Mouse (Mus musculus) forebrain, embryonic 16.5 days (tissue): Measurements from ENCODE around the gene Ciapin1. TPM values are rescaled to one million over a fixed set of nuclear protein-coding genes. Genes with fewer than 3 reads are reported as not detected.
A peak's percentile ranks its signal among the peaks of the same experiment; 100 is the strongest.

Experiments used
- ATAC-seq: fragments of 200-750 bp; cut with Nextera tagmentation; 2 replicates; pipeline ENCODE4 v1.8.0; 2017; ENCODE audit warnings: mild to moderate bottlenecking, moderate library complexity
- H3K27ac ChIP-seq: fragments of 300-500 bp; sonication (generic); 2 replicates; pipeline ENCODE4 v1.5.1; 2014; ENCODE audit warnings: low read length, control low read depth
- H3K27me3 ChIP-seq: fragments of 300-500 bp; sonication (generic); replicated peaks from 2 replicates; pipeline ENCODE4 v1.6.1; 2014; ENCODE audit warnings: low read length; ENCODE audit not compliant: control insufficient read depth, insufficient read depth
- H3K36me3 ChIP-seq: fragments of 300-500 bp; sonication (generic); 2 replicates; pipeline ENCODE4 v1.6.1; 2014; ENCODE audit not compliant: control insufficient read depth, insufficient read depth
- H3K4me1 ChIP-seq: fragments of 300-500 bp; sonication (generic); replicated peaks from 2 replicates; pipeline ENCODE4 v1.6.1; 2014; ENCODE audit warnings: low read length; ENCODE audit not compliant: control insufficient read depth, insufficient read depth
- H3K4me2 ChIP-seq: fragments of 300-500 bp; sonication (generic); 2 replicates; pipeline ENCODE4 v1.6.1; 2014; ENCODE audit warnings: mild to moderate bottlenecking, low read length, control low read depth
- H3K4me3 ChIP-seq: fragments of 300-500 bp; sonication (generic); replicated peaks from 2 replicates; pipeline ENCODE4 v1.5.1; 2014; ENCODE audit warnings: mild to moderate bottlenecking, low read length, control low read depth
- H3K9ac ChIP-seq: fragments of 300-500 bp; sonication (generic); replicated peaks from 2 replicates; pipeline ENCODE4 v1.6.1; 2014; ENCODE audit warnings: low read depth, low read length, control low read depth
- H3K9me3 ChIP-seq: fragments of 300-500 bp; sonication (generic); 2 replicates; pipeline ENCODE4 v1.6.1; 2016; ENCODE audit warnings: low read length; ENCODE audit not compliant: control insufficient read depth
- whole genome bisulfite sequencing: fragments of 180-500 bp; shearing (Covaris S2); extraction: QIAGEN DNeasy Blood & Tissue Kit; methylation state at CpG from one replicate; pipeline ENCODE4 v1.1.7; 2014; 5-methylcytosine and 5-hydroxymethylcytosine counted together
- polyA plus RNA-seq: library from polyadenylated mRNA; unstranded; fragments of >200 nt; fragmentation: Nextera tagmentation; extraction: Ambion mirVana; gene quantifications from 2 replicates; pipeline ENCODE4 v1.2.1, GENCODE M21; 2015

Gene Ciapin1
- 119 and 148 TPM in 2 replicates for polyA plus RNA-seq

GRCm38 (mm10) chr8:94837662-94838574 is at the start of gene Ciapin1, which contains the start of gene Coq9:
Gene Ciapin1 (minus strand): TSS chr8:94838358.
Gene Coq9 (plus strand): TSS chr8:94838321.
- WGBS, result under 1% methylated on average over 77 of the region's 82 CpGs
- peak within 1 kb of the TSS; percentile 93 for H3K27ac ChIP-seq
- peak within 1 kb of the TSS; percentile 86 for H3K4me2 ChIP-seq

DNA sequence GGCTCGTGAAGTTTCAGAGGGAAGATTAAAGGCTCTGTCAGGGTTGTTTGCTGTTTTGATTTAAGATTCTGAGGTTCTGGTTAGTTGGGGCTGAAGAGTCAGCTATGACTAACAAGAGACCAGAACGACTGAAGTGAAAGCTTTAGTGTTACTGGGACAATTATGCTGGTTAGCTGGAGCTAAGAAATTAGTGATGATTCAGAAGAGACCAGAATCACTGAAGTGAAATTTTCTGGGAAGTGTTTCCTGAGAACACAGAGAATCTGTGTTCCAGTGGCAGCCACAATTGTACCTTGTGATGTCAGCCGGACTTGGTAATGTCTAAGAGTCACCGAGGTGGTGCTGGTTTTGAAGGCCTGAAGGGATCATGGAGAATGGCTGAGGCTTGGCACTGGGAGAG is 42.6 kb upstream of the Ciapin1 start:
- Histone ChIP-seq H3K27ac (no peak overlapping the region), H3K9ac (no peak overlapping the region), H3K27me3 (no peaks in the 10 kb centered on the region), H3K36me3 (no peaks in the 10 kb centered on the region), H3K4me2 (no peak overlapping the region), H3K9me3 (no peaks in the 10 kb centered on the region), H3K4me1 (peaks cover 5% of the 10 kb centered on the region), H3K4me3 (no peak overlapping the region)
- no peak for ATAC-seq
- WGBS, result 74% methylated on average over 4 of the region's 4 CpGs

More at GRCm38 (mm10) chr8:94837662-94838574, at the start of gene Ciapin1, which contains the start of gene Coq9:
- peak; percentile 99 for ATAC-seq
- Histone ChIP-seq H3K9me3 (no peaks in the 10 kb centered on the region), H3K36me3 (no peaks in the 10 kb centered on the region), H3K27me3 (no peaks in the 10 kb centered on the region), H3K9ac (peak within 1 kb of the TSS; percentile 97), H3K4me1 (peaks cover 16% of the 10 kb centered on the region), H3K4me3 (peak within 1 kb of the TSS; percentile 87)

DNA sequence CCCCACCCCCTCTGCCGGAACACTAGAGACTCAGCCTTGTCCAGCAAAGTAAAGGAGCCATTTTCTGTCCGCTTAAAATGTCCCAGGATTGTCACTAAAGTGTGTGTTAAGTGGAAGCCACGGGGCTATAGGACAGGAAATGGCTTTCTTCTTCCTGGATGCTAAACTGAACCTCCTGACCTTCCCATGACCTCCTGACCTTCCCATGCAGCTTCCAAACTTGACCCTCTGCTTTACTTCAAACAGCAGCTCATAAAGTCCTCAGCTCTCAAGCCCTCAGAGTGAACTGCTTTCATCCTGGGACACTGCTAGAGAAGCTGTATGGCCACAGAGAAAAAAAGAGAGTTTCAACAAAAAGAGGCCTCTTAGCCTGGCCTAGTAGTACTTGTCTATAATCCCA is 38.7 kb upstream of the Ciapin1 start:
- Histone ChIP-seq H3K9ac (no peak overlapping the region), H3K27ac (no peak overlapping the region), H3K4me2 (no peak overlapping the region), H3K4me3 (no peak overlapping the region), H3K4me1 (peaks cover 29% of the 10 kb centered on the region), H3K27me3 (no peaks in the 10 kb centered on the region), H3K36me3 (no peaks in the 10 kb centered on the region), H3K9me3 (no peaks in the 10 kb centered on the region)
- ATAC-seq, result no peak
- WGBS, result 57% methylated on average over 3 of the region's 3 CpGs

DNA sequence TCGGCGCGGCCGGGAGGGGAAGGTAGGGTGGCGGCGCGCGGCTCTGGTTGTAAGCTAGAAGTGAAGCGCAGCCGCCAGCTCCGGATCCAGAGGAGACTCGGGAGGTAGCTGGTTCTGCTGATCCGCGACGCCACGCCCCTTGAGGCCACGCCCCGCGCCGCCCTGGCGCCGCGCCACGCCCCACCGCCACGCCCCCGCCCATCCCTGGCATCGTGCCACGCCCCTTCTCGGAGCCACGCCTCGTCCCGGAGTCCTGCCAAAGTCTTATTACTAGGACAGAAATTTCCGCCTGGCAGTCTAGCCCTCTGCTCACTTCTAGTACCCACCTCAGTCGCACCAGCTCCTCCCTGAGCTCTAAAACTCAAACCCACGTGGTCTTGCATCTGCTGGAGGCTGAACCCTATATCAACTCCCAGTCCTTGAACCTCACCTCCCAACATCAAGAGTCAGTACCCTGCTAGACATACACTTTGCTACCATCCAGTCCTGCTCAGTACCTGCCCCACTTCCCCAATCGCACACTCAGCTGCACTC is 38.1 kb upstream of the Ciapin1 start, which contains the start of gene Dok4:
TSS of gene Dok4 (minus strand) at position 134 of the 534 bp plus-strand sequence.
- under 1% methylated on average over 35 of the region's 37 CpGs for WGBS
- peaks cover 34% of the 10 kb centered on the region for H3K4me1 ChIP-seq

DNA sequence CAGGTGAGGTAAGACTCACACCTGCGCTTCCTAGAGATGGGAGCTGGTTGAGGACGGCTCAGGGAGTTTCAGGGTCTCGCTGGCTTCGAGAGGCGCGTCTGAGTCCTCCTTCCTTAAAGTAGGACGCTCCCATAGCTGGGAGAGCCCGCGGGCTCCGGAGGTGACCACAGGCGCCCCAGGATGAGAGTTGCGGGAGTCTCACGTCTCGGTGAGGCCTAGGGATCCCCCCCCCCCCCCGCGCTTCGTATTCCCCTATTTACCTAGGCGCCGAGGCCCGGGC is 37.7 kb upstream of the Ciapin1 start:
- H3K9me3 ChIP-seq, result no peaks in the 10 kb centered on the region
- peak overlapping the region; percentile 49 for H3K27ac ChIP-seq
- WGBS, result 0% methylated on average over 7 of the region's 20 CpGs
- peaks cover 36% of the 10 kb centered on the region for H3K4me1 ChIP-seq
- H3K27me3 ChIP-seq, result no peaks in the 10 kb centered on the region
- H3K9ac ChIP-seq, result peak overlapping the region; percentile 67
- H3K36me3 ChIP-seq, result no peaks in the 10 kb centered on the region
- H3K4me3 ChIP-seq, result peak overlapping the region; percentile 60
- no peak for ATAC-seq
- H3K4me2 ChIP-seq, result peak overlapping the region; percentile 94

More for the DNA sequence above, 38.1 kb upstream of the Ciapin1 start, which contains the start of gene Dok4:
- Histone ChIP-seq H3K9ac (peak within 1 kb of the TSS; percentile 67), H3K4me2 (peak within 1 kb of the TSS; percentile 94), H3K9me3 (no peaks in the 10 kb centered on the region), H3K4me3 (peak within 1 kb of the TSS; percentile 60), H3K36me3 (no peaks in the 10 kb centered on the region), H3K27me3 (no peaks in the 10 kb centered on the region), H3K27ac (peak within 1 kb of the TSS; percentile 49)
- ATAC-seq, result peak; percentile 54

DNA sequence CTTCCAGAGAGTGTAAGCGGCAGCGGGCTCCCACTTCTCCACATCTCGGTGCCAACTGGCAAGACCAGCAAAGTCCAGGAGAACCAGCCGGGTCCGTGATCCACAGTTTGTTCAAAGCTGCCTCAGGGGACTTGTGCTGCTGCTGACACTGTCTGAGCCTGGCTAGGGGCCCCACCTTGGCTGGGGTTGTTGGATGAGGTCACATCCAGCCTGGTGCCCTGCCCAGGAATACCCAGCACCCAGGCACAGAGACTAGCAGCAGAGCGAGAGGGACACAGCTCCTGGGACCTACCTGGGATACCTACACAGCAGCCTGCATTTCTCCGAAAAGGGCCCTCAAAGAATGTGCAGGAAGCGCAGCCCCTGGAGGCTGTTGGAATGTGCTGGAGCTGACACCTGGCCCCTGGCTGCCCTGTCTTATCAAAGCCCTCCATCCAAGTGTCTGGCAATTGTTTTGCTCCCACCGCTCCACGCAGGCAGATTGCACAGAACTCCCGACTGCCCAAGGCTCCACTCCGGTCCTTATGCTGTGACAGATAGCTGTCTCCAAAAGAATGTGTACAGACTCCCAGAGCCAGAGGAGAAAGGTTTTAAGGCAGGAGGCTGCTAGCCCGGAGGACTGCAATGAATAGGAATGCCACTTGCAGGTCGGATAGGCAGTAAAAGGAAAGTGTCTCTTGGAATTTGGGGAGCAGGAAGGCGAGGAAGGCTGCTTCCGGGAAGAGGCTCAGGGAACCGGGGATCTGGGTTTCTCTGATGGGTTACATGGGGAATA is 37.1 kb upstream of the Ciapin1 start:
- H3K4me1 ChIP-seq, result peaks cover 40% of the 10 kb centered on the region
- WGBS, result 12% methylated on average over 17 of the region's 17 CpGs
- H3K4me2 ChIP-seq, result peak overlapping the region; percentile 94

GRCm38 (mm10) chr8:94874358-94874757 is 36.2 kb upstream of the Ciapin1 start:
- 11% methylated on average over 6 of the region's 6 CpGs for WGBS
- H3K4me2 ChIP-seq, result peak overlapping the region; percentile 94; the same call in 1 of the 2 replicates
- no peak overlapping the region for H3K27ac ChIP-seq
- H3K9me3 ChIP-seq, result no peaks in the 10 kb centered on the region
- no peaks in the 10 kb centered on the region for H3K36me3 ChIP-seq
- no peak for ATAC-seq
- H3K4me3 ChIP-seq, result 0 out of 2 replicates have a peak overlapping the region, but pooled peaks have one; percentile 9
- no peak overlapping the region for H3K9ac ChIP-seq
- H3K27me3 ChIP-seq, result no peaks in the 10 kb centered on the region
- H3K4me1 ChIP-seq, result peaks cover 48% of the 10 kb centered on the region

More for the DNA sequence above, 37.1 kb upstream of the Ciapin1 start:
- H3K4me3 ChIP-seq, result peak overlapping the region; percentile 60
- H3K36me3 ChIP-seq, result no peaks in the 10 kb centered on the region
- peak overlapping the region; percentile 67 for H3K9ac ChIP-seq
- no peaks in the 10 kb centered on the region for H3K27me3 ChIP-seq
- H3K9me3 ChIP-seq, result no peaks in the 10 kb centered on the region
- no peak for ATAC-seq
- peak overlapping the region; percentile 49 for H3K27ac ChIP-seq

DNA sequence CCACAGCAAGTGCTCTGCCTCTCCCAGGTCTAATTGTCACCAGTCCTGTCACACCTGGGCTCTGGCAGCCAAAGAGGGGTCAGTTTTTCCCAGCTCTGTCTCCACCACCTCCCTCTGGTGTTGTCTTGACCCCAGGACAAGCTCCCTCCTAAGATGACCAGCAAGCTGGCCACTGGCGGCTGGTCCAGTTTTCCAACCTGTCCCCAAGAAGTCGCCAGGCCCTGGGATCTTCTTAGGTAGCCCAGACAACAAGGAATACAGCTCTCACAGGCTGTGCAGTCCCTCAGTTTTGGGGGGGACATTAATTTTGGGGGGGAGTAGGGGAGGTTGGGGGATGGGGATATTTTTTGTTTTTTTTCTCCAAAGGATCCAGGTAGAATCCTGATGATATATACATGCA is 34.4 kb upstream of the Ciapin1 start:
- 77% methylated on average over 2 of the region's 2 CpGs for WGBS
- no peak overlapping the region for H3K9ac ChIP-seq
- peaks cover 61% of the 10 kb centered on the region for H3K4me1 ChIP-seq
- H3K27ac ChIP-seq, result no peak overlapping the region
- no peaks in the 10 kb centered on the region for H3K36me3 ChIP-seq
- no peaks in the 10 kb centered on the region for H3K9me3 ChIP-seq
- ATAC-seq, result no peak
- no peak overlapping the region for H3K4me3 ChIP-seq
- no peak overlapping the region for H3K4me2 ChIP-seq
- no peaks in the 10 kb centered on the region for H3K27me3 ChIP-seq

- no peak overlapping the region for H3K9ac ChIP-seq
- no peak; the same call in 1 of the 2 replicates for ATAC-seq
- H3K9me3 ChIP-seq, result no peaks in the 10 kb centered on the region
- H3K27me3 ChIP-seq, result no peaks in the 10 kb centered on the region
- H3K4me2 ChIP-seq, result no peak overlapping the region
- peaks cover 61% of the 10 kb centered on the region for H3K4me1 ChIP-seq
- WGBS, result 11% methylated on average over 3 of the region's 3 CpGs
- no peak overlapping the region for H3K4me3 ChIP-seq
- H3K27ac ChIP-seq, result no peak overlapping the region
- H3K36me3 ChIP-seq, result no peaks in the 10 kb centered on the region
Observed at GRCm38 (mm10) chr8:94872156-94872555, 34.0 kb upstream of the Ciapin1 start.
